Mouse (Mus musculus): Measurements from ENCODE around the gene Nde1.

Nde1 gene

GRCm38 (mm10) chr16:14160941-14161340 is 2.1 kb upstream of the Nde1 start:
- in situ Hi-C loops (cut with MboI): loop anchor here (10.0 to 25.0 kb wide), 4 partner anchors 154 to 1476 kb away; partner anchors contain the start of genes Fopnl, Mpv17l, Ntan1 and Pdxdc1

DNA sequence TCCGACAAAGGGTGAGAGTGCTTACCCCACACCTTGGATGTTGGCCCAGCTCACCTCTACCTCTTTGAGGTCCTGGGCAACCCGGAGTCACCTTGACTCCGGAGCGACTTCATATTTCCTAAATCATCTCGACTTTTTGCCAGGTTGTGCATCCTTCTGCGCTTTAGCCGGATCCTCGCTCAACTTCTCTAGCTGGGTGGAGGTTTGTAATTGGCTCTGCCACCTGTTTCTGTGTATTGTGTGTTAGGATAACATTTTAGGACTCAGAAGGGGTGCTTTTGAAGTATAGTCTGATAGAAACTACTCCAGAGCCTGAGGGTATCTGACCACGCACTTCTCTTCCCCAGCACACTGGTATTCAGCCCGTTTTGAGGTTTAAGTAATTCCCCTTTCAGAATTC is 656 bp downstream of the Nde1 start:
- in situ Hi-C loops (cut with MboI): loop anchor here (10.0 to 25.0 kb wide), 4 partner anchors 151 to 1474 kb away; partner anchors contain the start of genes Fopnl, Mpv17l, Ntan1 and Pdxdc1

- in situ Hi-C loops (cut with MboI): loop anchor here (10.0 to 25.0 kb wide), 4 partner anchors 148 to 1471 kb away; partner anchors contain the start of genes Fopnl, Mpv17l, Ntan1 and Pdxdc1
Measured at GRCm38 (mm10) chr16:14166490-14166889, 3.4 kb downstream of the Nde1 start.

DNA sequence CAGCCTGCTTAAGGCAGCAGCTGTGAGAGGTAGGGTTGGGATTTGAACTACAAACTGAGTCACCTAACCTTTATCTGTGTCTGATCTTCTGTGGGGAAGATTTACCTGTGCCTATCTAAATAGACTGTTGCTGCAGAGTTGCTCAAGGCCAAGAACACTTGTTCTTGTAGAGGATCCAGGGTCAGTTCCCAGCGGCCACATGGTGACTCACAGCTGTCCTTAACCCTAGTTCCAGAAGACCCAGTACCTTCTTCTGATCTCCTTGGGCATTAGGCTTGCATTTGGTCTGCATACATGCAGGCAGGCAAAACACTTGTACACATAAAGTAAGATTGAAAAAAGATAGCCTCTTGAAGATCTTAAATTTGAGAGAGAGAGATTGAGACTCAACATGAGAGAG is 6.6 kb downstream of the Nde1 start:
- in situ Hi-C loops (cut with MboI): loop anchor here (10.0 to 25.0 kb wide), 4 partner anchors 145 to 1468 kb away; partner anchors contain the start of genes Fopnl, Mpv17l, Ntan1 and Pdxdc1

GRCm38 (mm10) chr16:14178041-14178440 is 15.0 kb downstream of the Nde1 start:
- in situ Hi-C loops (cut with MboI): no loop called here

GRCm38 (mm10) chr16:14180163-14180733 is 17.2 kb downstream of the Nde1 start:
- in situ Hi-C loops (cut with MboI): no loop called here

DNA sequence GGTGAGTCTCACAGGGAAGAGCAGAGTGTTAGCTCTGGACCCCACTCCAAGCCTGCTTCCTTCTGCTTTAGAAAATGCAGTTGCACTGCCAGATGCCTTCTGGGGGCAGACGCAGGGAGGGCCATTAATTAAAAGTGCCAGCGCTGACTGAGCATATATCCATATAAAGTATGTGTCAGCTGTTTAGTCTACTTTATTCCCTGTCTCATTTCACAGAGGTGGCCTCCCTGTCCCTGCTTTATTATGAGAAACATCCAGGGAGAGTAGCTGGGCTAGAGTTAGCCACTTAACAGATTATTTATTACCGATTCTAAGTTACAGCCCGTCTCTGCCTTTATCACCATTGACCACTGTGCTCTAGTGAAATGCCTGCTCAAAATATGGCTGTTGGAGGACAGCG is 19.3 kb downstream of the Nde1 start:
- in situ Hi-C loops (cut with MboI): no loop called here

DNA sequence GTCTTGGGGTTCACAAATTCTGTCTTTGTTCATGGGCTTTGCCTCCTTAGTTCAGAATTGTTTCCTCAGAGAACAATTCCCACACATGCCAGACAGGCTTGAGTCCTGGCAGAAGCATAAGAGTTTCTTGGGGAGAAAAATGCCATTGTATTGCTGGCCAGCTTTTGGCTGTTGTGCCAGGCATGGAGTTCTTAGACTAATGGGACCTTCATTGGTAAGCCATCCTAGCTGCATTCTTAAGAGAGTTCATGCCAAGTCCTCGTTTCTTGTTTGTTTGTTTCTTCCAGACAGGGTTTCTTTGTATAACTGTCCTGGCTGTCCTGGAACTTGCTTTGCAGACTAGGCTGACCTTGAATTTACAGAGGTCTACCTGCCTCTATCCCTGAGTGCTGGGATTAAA is 20.8 kb downstream of the Nde1 start:
- in situ Hi-C loops (cut with MboI): no loop called here

DNA sequence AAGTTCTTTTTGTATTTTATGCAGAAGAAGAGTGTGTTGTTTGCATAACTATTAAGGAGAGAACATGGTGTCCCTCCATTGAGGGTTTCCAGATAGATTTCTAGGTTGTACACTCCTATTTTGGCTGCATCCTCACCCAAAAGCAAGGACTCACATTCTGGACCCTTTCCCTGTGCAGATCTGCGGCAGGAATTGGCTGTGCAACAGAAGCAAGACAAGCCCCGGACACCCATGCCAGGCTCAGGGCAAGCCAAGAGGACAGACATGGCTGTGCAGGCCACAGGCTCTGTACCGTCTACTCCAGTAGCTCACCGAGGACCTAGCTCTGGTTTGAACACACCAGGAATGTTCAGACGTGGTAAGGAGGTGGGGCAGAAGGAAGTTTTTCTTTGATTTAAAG is 22.4 kb downstream of the Nde1 start:
- in situ Hi-C loops (cut with MboI): no loop called here

DNA sequence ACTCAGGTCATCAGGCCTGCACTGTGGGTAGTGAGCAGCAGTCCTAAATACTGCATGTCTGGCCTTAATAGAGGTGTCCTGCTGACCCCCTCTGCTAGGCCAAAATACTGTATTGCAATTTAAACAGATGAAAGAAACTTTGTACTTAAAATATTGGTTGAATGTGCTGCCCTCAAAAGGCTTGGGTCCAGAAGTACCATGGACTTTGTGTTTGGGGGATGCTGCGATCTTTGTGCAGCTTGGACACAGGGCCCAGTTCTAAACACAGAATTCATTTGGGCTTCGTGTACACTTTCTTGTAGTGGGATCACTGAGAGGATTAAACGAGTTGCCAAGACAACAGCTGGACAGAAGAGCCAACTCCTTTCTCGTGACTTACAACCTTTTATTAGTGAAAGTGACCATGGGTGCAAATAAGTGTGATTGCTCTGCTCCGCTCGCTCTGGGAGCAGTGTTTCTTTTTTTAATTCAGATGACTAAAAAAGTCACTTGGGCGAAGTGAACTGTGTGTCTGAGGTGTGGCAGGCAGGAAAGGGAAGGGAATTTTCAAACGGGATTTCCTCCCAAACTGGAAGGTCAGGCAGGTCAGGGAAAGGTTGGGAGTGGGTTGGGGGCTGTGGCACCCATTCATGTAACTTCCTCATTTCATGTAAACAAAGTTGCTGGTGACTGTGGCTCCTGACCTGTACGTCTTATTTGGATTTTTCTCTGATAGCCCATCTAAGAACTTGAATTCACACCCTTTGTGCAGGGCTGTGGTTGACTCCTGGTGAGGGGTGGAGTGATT is 31.3 kb downstream of the Nde1 start:
- in situ Hi-C loops (cut with MboI): no loop called here

- in situ Hi-C loops (cut with MboI): no loop called here
Measured at GRCm38 (mm10) chr16:14195427-14195826, 32.4 kb downstream of the Nde1 start.

DNA sequence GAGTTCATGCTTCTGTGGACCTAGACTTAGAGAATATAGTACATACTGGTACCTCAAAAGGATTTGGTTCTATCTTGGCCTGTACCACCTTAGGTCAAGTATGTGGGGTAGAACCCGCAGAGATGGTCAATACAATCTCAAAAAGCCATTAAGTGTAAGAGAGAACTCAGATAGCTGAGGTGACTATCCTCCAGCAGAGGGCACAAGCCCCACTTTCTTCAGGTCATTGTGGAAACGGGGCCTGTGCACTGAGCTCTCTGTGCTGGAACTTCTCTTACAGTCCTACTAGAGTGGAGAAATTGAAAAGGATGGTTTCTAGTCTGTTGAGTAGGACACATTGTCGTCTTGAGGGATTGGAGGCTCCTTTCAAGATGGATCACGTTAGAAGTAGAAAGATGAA is 35.7 kb downstream of the Nde1 start:
- in situ Hi-C loops (cut with MboI): no loop called here

- in situ Hi-C loops (cut with MboI): no loop called here
Measured at GRCm38 (mm10) chr16:14215156-14215555, 52.1 kb downstream of the Nde1 start.

DNA sequence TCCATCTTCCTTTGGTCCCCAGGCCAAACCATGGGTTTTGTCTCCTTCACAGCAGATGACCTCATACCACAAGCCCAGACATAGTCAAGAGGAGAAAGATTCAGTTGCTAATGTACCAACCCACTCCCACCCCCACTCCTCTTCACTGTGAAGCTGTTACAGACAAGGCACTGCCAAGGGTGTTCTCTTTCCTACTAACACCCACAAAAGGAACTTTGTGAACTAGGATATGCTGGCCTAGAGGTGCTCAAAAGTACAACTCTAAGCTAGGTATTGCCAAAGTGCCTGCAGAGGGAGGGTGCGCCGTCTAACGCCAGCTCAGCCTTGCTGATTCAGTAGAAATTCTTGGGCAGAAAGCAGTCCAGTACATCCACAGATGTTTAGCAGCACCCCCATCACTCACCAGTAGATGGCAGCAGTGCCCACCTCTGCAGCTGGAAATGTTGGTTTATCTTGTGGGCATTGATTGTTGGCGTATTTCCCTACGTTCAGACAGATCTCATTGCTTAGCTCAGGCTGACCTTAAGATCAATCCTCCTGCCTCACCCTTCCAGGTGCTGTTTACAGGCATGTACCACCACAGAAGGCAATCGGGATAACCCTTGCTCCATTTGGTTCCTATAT is 74.1 kb downstream of the Nde1 start:
- in situ Hi-C loops (cut with MboI): no loop called here

DNA sequence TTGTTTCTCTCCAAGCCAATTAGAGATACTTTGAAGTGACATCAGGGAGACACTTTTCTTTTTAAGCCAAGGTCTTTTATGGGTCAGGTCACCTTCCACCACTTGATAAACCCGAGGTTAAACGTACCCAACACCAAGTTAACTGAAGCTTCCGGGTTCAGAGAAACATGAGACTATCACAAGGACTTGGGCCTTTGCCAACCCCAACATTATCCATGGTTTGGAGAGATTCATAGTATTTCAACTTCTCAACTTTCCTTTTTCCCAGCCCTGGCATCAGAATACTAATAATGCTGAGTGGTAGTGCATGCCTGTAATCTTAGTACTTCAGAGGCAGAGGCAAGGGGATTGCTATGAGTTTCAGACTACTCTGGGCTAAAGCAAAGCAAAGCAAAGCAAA is 79.0 kb downstream of the Nde1 start:
- in situ Hi-C loops (cut with MboI): no loop called here
